Mouse (Mus musculus): ENCODE measurements around the gene Eif2s2.

DNA sequence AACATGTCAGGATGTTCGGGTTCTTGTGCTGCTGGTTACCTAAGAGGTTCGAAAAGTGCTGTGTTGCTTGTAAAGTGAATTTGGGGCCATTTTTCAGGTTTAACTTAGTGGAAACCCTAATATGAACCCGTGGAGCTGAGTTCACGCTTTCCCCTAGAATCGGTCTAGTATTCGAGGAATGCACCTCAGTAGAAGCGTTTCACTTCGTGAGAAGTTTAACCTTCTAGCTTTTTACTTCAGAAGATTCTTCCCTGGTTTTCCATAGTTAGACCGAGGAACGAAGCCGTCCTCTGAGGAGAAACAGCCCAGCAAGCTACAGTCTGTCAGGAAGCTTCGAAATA lies 280 bp upstream of the Eif2s2 start:
- no peak for TF ChIP-seq MEF2A (IDR thresholded peaks at IDR 0.05; ENCODE audit: borderline replicate concordance, low read depth, low read length)
- TF ChIP-seq NELFE (IDR thresholded peaks at IDR 0.05; ENCODE audit: low read depth, low read length) = no peak
- TF ChIP-seq POLR2AphosphoS2 (IDR thresholded peaks at IDR 0.05; ENCODE audit: low read depth, low read length) = no peak
